Mouse (Mus musculus) cortical plate, adult 2 months (tissue): Measurements from ENCODE around the gene Slc25a44. TPM values are rescaled to one million over a fixed set of nuclear protein-coding genes. Genes with fewer than 3 reads are reported as not detected.

Experiments
- H3K27ac ChIP-seq: fragments of 200-500 bp; 2 replicates; pipeline ENCODE4 v1.5.1; 2012; ENCODE audit warnings: low read length, control low read depth, inconsistent platforms; ENCODE audit not compliant: insufficient read depth
- H3K4me1 ChIP-seq: fragments of 200-500 bp; 2 replicates; pipeline ENCODE4 v1.6.1; 2011; ENCODE audit warnings: low read length; ENCODE audit not compliant: control insufficient read depth, insufficient read depth
- H3K4me3 ChIP-seq: fragments of 200-500 bp; 2 replicates; pipeline ENCODE4 v1.5.1; 2011; ENCODE audit warnings: mild to moderate bottlenecking, low read length, control low read depth; ENCODE audit not compliant: insufficient read depth
- CTCF ChIP-seq: fragments of 200-500 bp; IDR thresholded peaks from 2 replicates; pipeline ENCODE4 v1.5.1; 2011; ENCODE audit warnings: mild to moderate bottlenecking, control low read depth, low read length; ENCODE audit not compliant: insufficient read depth; ENCODE audit errors: extremely low read depth
- POLR2A ChIP-seq: fragments of 200-500 bp; IDR thresholded peaks from 2 replicates; pipeline ENCODE4 v1.6.1; 2011; ENCODE audit warnings: mild to moderate bottlenecking, low read length, control low read depth; ENCODE audit not compliant: insufficient read depth; ENCODE audit errors: extremely low read depth
- polyA plus RNA-seq: library from polyadenylated mRNA; depleted of rRNA; stranded (reverse); fragments of >200 nt; gene quantifications from 2 replicates; pipeline ENCODE4 v1.2.3, GENCODE M21; 2012

Gene Slc25a44
- polyA plus RNA-seq, 1 experiment = 76.4 TPM

DNA sequence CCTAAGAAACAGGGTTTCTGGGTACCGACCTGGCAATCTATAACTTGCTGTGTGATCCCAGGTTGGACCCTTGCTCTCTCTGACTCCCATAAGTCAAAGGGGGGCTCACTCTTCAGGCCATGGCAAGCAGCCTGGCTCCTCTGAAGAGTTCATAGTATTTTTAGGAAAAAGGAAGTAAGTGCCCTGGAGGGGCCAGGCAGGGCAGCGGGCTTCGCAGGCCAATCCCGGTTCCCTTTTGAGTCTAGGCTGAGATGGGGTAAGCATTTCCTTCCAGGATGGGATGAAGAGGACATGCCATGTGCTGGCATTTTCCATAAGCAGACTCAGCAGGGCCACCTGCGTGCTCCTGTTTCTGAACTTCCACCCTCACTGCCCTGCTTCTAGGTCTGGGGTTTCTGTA is 35.1 kb upstream of the Slc25a44 start:
- peak overlapping the region; percentile 27; the same call in 1 of the 2 replicates for H3K4me3 ChIP-seq
- no peak for TF ChIP-seq CTCF
- no peak for TF ChIP-seq POLR2A
- no peak overlapping the region for H3K27ac ChIP-seq
- peaks cover 5% of the 10 kb centered on the region; the same call in 1 of the 2 replicates for H3K4me1 ChIP-seq

DNA sequence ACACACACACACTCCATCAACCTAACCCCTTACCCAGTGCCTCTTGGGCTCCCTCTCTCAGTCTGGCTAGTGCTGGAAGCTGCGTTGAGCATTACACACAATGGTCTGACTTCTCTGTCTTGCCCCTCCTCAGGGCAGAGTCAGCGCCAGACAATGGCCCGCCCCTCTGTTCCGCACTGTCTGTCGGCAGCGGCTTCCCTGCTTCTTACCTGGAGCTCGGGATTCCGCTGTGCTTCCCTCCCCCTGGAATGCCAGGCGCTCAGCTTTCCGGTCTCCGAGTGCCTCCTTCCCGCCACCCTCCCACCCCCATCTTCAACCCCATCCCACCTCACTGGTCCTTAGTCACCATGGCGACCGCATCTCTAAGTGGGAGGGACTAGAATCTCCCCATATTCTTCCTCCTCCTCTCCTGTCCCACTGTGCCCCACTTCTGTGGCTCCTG is 33.9 kb upstream of the Slc25a44 start:
- Histone ChIP-seq H3K4me3 (peak overlapping the region; percentile 52), H3K4me1 (peaks cover 5% of the 10 kb centered on the region; the same call in 1 of the 2 replicates), H3K27ac (no peak overlapping the region)
- TF ChIP-seq CTCF (no peak), POLR2A (0 out of 2 replicates have a peak, but pooled peaks have one; percentile 32)

DNA sequence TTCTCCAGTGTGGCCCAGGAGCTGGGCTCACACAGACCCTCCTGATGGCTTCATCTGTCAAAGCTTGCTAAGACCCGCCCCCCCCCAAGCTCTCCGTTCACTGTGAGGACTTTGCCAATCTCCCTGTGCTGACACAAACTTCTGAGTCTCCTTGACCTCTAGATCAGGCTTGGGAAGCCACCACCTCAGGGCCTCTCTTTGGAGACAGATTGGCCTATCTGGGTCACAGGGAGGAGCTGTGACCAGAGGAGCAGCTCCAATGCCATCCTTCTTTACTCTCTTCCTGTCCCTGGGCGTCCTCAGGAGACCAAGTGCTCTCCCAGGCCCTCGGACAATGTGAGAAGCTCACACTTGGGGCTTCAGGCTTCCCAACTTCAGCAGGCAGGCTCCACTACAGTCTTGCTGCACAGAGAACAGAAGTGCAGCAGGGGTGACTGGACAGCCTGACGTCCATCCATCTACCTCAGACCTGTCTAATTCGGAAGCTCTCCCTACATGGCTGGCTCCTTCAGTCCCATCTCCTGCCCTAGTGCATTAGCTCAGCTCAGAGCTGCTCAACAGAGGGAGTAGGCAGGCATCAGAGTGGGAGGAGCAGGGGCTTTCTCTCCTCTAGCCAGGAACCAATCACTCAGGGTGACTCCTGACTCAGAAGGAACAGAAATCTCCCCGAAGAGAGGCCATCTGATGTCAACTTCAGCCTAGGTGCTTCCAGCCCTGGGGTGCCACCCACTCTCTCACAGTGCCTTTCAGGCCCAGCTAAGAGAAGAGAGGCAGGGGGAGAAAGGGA is 32.0 kb upstream of the Slc25a44 start:
- Histone ChIP-seq H3K4me1 (peaks cover 5% of the 10 kb centered on the region; the same call in 1 of the 2 replicates), H3K4me3 (peak overlapping the region; percentile 52), H3K27ac (no peak overlapping the region)
- TF ChIP-seq POLR2A (no peak), CTCF (no peak)

DNA sequence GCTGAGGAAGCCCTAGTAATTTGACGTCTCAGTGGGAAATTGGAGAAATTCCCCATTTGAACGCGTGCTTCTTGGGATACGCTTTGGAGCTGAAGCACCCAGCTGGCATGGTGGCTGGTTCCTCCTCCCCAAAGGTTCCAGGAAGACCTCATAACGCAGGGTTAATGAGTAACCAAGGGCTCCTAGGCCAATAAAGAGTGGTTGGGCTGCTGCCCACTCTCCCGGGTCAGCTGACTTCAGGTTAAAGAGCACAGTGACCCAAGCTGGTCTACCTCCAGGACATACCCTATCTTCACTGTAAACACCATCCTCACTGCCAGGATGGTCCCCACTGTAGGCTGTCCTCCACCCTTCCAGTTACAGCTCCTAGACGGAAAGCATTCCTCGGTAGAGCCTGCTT is 31.4 kb upstream of the Slc25a44 start:
- Histone ChIP-seq H3K4me3 (no peak overlapping the region; the same call in 1 of the 2 replicates), H3K4me1 (peaks cover 5% of the 10 kb centered on the region; the same call in 1 of the 2 replicates), H3K27ac (no peak overlapping the region)
- TF ChIP-seq POLR2A = no peak
- TF ChIP-seq CTCF = no peak

DNA sequence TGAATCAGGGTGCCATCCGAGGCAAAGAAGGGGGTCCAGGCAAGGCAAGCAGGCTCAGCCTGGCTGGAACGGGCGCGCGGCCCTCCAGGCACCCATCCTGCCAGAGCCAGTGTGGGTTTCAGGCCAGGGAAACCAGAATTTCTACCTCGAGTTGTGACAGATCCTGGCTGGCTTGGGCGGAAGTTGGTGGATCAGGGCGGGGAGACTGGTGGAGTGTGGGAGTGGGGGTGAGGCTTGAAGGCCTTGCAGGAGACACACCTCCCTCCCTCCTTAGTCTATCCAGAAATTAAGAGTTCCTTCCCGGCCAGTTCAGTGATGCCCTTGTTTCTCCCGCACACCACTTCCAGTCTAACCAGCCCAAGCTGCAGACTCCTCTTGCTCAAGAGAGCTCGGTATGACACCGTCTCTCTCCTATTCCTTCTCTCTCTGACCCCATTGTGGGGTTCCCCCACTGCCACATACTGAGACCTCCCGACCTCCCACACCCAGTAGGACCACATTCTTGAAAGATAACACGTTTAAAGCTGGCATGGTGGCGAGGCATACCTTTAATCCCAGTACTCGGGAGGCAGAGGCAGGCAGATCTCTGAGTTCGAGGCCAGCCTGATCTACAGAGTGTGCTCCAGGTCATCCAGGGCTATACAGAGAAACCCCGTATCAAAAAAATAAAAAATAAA is 30.8 kb upstream of the Slc25a44 start:
- H3K4me1 ChIP-seq = peaks cover 5% of the 10 kb centered on the region
- no peak for TF ChIP-seq CTCF
- H3K4me3 ChIP-seq = no peak overlapping the region
- no peak overlapping the region for H3K27ac ChIP-seq

DNA sequence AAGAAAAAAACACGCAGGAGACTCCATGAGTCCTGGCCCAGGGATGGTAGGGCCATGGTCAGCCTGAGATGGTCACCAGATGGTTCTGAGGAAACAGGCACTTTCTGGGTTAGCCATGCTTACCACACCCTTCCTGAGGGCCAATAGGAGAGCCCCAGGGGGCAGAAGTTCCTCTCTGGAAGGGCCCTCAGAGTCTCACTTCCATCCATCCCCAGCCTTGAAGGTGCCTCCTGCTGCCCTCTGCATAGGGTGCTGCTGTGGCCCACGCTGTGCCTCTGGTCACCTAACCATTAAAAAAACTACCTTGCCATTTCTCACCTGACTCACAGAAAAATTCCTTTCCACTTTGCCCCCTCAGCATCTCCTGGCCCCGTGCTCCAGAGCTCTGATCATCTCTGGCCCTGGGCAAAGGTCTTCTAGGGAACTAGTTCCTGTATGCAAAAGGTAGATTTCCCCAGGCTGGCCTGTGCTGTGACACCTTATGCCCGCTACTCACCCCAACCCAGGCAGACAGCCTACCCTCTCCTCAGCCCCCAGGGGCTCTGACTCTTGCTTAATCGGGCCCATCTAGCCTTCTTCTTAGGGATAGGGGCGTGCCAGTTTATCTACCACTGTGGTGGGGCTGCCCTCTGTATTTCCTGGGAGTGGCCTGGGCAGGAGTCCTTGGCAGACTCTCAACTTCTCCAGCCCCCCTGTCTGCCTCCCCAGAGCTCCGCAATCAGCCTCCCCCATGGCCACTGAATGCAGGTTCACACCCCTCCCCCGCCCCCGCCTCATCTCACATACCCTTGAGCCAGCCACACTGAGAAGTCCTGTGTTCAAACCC is 30.0 kb upstream of the Slc25a44 start:
- TF ChIP-seq CTCF = no peak
- TF ChIP-seq POLR2A = no peak
- Histone ChIP-seq H3K4me3 (no peak overlapping the region), H3K27ac (no peak overlapping the region), H3K4me1 (peaks cover 5% of the 10 kb centered on the region)

DNA sequence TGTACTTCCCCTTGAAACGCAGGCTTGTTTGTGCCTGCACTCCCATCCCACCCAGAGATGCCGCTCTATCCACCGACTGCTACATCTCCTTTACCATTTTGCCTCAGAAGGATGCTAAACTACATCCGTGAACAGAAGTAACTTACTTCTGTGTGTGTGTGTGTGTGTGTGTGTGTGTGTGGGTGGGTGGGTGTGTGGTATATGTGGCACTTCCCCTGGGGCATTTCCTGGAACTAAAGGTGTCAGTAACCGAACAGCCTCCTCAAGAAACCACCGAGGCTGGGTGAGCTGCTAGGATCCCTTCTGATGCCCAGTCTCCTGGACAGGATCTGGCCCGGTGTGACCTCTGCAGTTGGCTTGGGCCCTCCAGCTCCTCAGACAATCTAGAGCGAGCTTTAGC is 29.0 kb upstream of the Slc25a44 start:
- H3K27ac ChIP-seq = no peak overlapping the region
- TF ChIP-seq POLR2A (no peak), CTCF (no peak)
- H3K4me1 ChIP-seq = peaks cover 5% of the 10 kb centered on the region

DNA sequence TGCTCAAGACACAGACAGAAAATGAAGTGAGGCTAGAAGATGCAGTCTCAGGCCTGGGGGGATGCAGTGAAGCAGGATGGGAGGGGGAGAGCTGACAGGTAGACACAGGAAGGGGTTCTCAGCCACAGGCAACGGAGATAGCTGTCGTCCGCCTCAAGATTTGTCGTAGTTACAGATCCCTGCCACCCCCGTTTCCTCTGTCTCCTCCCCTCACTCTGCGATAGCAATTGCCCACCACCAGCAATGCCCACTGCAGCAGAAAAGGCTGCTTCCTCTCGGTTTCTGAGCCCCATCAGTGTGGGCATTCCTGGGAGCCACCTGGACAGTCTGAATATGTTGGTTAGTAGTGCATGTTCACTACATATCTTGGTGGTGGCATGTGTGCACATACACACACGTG is 28.4 kb upstream of the Slc25a44 start:
- TF ChIP-seq POLR2A (no peak), CTCF (no peak)
- H3K27ac ChIP-seq = no peak overlapping the region
- peaks cover 5% of the 10 kb centered on the region for H3K4me1 ChIP-seq
- H3K4me3 ChIP-seq = no peak overlapping the region

More for the DNA sequence above, 29.0 kb upstream of the Slc25a44 start:
- no peak overlapping the region for H3K4me3 ChIP-seq

DNA sequence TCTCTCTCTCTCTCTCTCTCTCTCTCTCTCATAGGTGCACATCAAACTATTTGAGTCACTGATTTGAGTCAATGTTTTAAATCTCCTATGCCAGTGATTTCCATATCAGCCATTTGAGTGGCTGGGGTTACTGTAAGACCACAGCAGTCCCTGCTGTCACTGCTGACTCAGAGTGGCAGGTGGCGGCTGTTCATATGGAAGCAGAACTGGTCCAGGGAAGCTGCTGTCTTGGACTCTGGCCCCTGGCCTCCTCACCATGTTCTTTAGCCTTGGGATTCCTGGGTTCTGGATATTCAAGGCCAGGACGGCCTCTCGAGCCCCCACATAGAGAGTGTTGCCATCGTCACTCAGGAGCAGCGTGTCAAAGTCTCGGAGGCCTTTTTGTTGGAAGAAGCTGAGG is 27.8 kb upstream of the Slc25a44 start:
- no peak overlapping the region for H3K27ac ChIP-seq
- H3K4me3 ChIP-seq = no peak overlapping the region
- no peak for TF ChIP-seq POLR2A
- TF ChIP-seq CTCF = no peak
- peaks cover 5% of the 10 kb centered on the region for H3K4me1 ChIP-seq
